Mouse (Mus musculus) adrenal gland, adult (tissue): ENCODE results near the gene Uts2r.

Source experiments
- DNase-seq, 2 experiments: peaks; one replicate each; pipeline ENCODE4 v3.0.0; 2022 to 2023; ENCODE audit warnings: low spot score in 1 of 2; ENCODE audit not compliant: inconsistent age in 2 of 2

The Uts2r gene

GRCm38 (mm10) chr11:121160636-121161346 lies 720 bp downstream of the Uts2r start:
- DNase-seq: no peak

DNA sequence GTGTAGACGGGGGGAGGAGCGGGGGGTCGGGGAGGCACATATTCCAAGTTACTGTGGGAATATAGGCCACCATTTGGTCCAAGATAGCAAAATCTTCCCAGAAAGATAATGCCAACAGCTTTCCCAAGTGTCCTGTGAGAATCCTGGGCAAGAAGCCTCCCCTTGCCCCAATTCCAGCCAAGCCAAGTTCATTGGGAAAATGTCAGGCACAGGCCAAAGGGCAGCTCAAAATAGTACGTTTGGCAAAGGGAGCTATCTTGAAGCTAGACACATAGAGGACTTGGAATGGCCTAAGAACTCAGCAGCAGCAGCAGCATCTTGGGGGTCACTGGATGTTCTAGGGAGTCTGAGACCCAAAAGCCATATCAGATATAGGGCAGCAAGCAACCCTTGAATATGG lies 3.7 kb downstream of the Uts2r start:
- no peak for DNase-seq

GRCm38 (mm10) chr11:121173203-121173602 lies 13.1 kb downstream of the Uts2r start:
- DNase-seq: no peak

GRCm38 (mm10) chr11:121174234-121174633 lies 14.2 kb downstream of the Uts2r start:
- DNase-seq: no peak

DNA sequence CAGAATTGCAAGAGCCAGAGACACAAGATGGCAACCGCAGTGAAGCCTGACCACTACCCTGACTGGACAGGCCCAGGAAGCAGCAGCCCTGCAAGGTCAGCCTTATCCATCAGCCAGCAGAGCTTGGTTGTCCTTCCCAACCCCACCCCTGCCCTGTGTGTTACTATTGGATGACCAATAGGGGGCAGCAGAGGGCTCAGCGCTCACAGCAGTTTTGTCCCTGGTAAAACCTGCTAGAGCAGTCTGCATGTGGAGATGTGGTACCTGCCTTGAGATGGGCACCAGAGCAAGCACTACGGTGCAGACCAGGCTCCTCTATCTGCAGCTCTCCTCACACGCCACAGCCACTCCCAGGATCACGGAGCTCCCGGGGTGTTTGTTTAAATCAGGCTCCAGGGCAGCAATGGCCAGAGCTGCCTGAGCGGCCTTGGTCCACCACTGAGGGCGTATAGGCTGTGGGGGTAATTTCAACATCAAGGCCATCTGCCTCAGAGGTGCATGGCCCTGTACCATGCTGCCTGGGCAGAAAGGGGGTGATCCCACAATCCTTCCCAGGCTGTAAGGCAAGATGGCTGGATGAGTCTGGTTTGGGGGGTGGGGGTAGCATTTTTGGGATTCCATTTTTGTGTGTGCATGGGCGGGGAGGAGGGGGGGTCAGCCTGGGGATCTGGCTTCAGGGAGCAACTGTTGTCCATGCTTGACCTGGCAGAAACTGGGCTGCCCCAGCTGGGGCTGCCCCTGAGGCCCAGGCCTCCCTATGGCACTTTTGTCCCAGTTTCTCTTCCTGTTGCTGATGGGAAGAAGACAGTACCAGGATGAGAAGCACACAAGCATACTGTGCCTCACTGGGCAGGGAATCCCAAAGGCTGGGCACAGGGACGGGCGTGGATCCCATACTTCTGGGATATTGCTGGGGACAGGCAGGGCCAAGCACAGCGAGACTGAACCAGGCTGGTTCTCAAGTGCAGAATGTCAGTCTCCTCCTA lies 16.5 kb downstream of the Uts2r start:
- peak; percentile 48 to 81 for DNase-seq

DNA sequence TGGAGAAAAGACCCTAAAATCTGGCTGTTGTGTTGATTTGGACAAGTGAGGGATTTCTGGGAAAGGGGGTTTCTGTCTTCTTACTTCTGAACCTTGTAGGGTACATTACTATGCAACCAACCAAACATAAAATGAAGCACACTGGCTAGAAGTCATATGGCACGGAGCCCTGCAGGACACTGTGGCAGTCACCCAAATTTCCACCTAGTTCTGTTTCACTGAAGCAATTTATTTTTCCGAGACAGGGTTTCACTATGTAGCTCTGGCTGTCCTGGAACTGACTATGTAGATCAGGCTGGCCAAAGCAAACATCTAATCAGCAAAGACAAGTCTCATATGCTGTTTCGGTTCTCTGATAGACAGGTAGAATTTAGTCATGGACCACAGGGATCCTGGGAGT lies 29.6 kb downstream of the Uts2r start:
- peak in 1 of 2 experiments; percentile 58 for DNase-seq

GRCm38 (mm10) chr11:121192742-121193141 lies 32.7 kb downstream of the Uts2r start:
- no peak for DNase-seq

- no peak for DNase-seq
These were observed 33.3 kb downstream of the Uts2r start for GRCm38 (mm10) chr11:121193415-121193814.

- DNase-seq: no peak
These were observed 38.6 kb downstream of the Uts2r start for GRCm38 (mm10) chr11:121198622-121199021.

DNA sequence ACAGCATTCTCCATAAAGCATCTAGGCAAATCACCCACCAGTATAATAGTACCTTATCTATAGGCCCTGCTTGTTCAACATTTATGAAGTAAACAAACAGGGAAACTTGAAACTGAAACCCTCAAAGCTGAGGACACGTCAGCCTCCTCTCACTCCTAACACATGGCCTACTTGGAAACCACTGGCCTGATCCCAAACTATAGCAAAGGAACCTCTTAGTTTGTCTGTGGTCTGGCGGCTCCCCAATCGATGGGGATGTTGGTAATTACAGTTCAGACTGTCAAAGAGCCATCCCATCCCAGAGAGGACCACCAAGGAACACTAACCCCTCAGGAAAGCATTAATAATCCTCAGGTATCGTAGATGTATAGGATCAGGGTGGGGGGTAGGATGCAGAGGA lies 39.8 kb downstream of the Uts2r start:
- DNase-seq: no peak

- DNase-seq: no peak
These were observed 40.7 kb downstream of the Uts2r start for GRCm38 (mm10) chr11:121200781-121201180.

GRCm38 (mm10) chr11:121201436-121202198 lies 41.5 kb downstream of the Uts2r start:
- DNase-seq: peak in 1 of 2 experiments; percentile 72

GRCm38 (mm10) chr11:121203859-121204160 lies 43.7 kb downstream of the Uts2r start:
- DNase-seq: no peak

- DNase-seq: peak; percentile 95 to 99
These were observed 44.3 kb downstream of the Uts2r start, which contains the start of the genes Hexdc and Ogfod3 for GRCm38 (mm10) chr11:121204161-121205006. Gene Hexdc (plus strand): TSS chr11:121204433. Gene Ogfod3 (minus strand): TSS chr11:121204711.
